Mouse (Mus musculus): ENCODE results near the gene P2rx4. TPM values are rescaled to one million over a fixed set of nuclear protein-coding genes. Genes with fewer than 3 reads are reported as not detected.

P2rx4 gene
- total RNA-seq (2023) = 10 to 100 TPM; 17.5 to 27.6 TPM

GRCm38 (mm10) chr5:122707276-122708181 is at the start of gene P2rx4:
Gene P2rx4, plus strand, starts transcription at chr5:122707544.

Other genes with a start within 250 kb of the P2rx4 start
- 10 to 100 TPM; 75.4 to 77.0 TPM for gene Atp2a2, start 205.3 kb upstream of the P2rx4 start, total RNA-seq (2023)
- 1 to 10 TPM; 2.1 to 2.2 TPM for gene Ift81, start 93.0 kb upstream of the P2rx4 start, total RNA-seq (2023)
- 10 to 100 TPM; 14.0 to 15.3 TPM for gene P2rx7, start 63.6 kb upstream of the P2rx4 start, total RNA-seq (2023)
- gene Camkk2, start 71.9 kb downstream of the P2rx4 start, total RNA-seq (2023) = 10 to 100 TPM; 76.7 to 79.6 TPM
- 100 to 1,000 TPM; 143 to 163 TPM for gene Anapc5, start 113.8 kb downstream of the P2rx4 start, total RNA-seq (2023)
- 10 to 100 TPM; 23.9 to 26.9 TPM for gene Rnf34, start 142.5 kb downstream of the P2rx4 start, total RNA-seq (2023)

Data from neutrophil, adult 83 days (primary cell).